Mouse (Mus musculus) megakaryocyte, adult 5-6 weeks (primary cell): ENCODE results near the gene 9330161L09Rik. TPM values are rescaled to one million over a fixed set of nuclear protein-coding genes. Genes with fewer than 3 reads are reported as not detected.

ENCODE experiments used
- total RNA-seq, 2 experiments: library from RNA; stranded (forward) in 1 of 2; stranded (reverse) in 1 of 2; fragments of 153-499, 151-499 nt in 1 of 2; fragments of 221-1000, 200-1000 nt in 1 of 2; gene quantifications; 2 replicates each; pipeline versions ENCODE4 v1.2.3 to v1.2.4; 2015 to 2017

9330161L09Rik gene
- total RNA-seq, 2 experiments from 2014 or later: 0.94 to 1.4 TPM

Other genes starting within 250 kb of the 9330161L09Rik start
- not detected in 2 replicates for gene Prima1, start 165.7 kb downstream of the 9330161L09Rik start, total RNA-seq (2015)
- not detected in 2 replicates for gene Prima1, start 165.7 kb downstream of the 9330161L09Rik start, total RNA-seq (2017)
- not detected in 2 replicates for gene Fam181a, start 96.8 kb downstream of the 9330161L09Rik start, total RNA-seq (2015)
- not detected in 2 replicates for gene Fam181a, start 96.8 kb downstream of the 9330161L09Rik start, total RNA-seq (2017)
- 0.11 and 0.27 TPM in 2 replicates for gene Asb2, start 51.8 kb downstream of the 9330161L09Rik start, total RNA-seq (2015)
- gene Asb2, start 51.8 kb downstream of the 9330161L09Rik start, total RNA-seq (2017): 0.33 TPM in 1 of 2 replicates, not detected in the other
- gene Otub2, start 19.1 kb downstream of the 9330161L09Rik start, total RNA-seq (2015): 1.1 and 1.4 TPM in 2 replicates
- 0.77 and 1.1 TPM in 2 replicates for gene Otub2, start 19.1 kb downstream of the 9330161L09Rik start, total RNA-seq (2017)
- gene Ddx24, start 18.0 kb upstream of the 9330161L09Rik start, total RNA-seq (2015): 53.0 and 58.9 TPM in 2 replicates
- 63.8 and 73.0 TPM in 2 replicates for gene Ddx24, start 18.0 kb upstream of the 9330161L09Rik start, total RNA-seq (2017)
- 46.3 and 55.9 TPM in 2 replicates for gene Ifi27, start 26.4 kb upstream of the 9330161L09Rik start, total RNA-seq (2015)
- gene Ifi27, start 26.4 kb upstream of the 9330161L09Rik start, total RNA-seq (2017): 19.3 and 26.8 TPM in 2 replicates
- gene Ifi27l2a, start 35.9 kb upstream of the 9330161L09Rik start, total RNA-seq (2015): 433 and 468 TPM in 2 replicates
- 365 and 515 TPM in 2 replicates for gene Ifi27l2a, start 35.9 kb upstream of the 9330161L09Rik start, total RNA-seq (2017)
- not detected in 2 replicates for gene Ifi27l2b, start 49.4 kb upstream of the 9330161L09Rik start, total RNA-seq (2015)
- not detected in 2 replicates for gene Ifi27l2b, start 49.4 kb upstream of the 9330161L09Rik start, total RNA-seq (2017)
- gene Ppp4r4, start 124.5 kb upstream of the 9330161L09Rik start, total RNA-seq (2015): not detected in 2 replicates
- not detected in 2 replicates for gene Ppp4r4, start 124.5 kb upstream of the 9330161L09Rik start, total RNA-seq (2017)
- gene Serpina10, start 223.6 kb upstream of the 9330161L09Rik start, total RNA-seq (2015): not detected in 2 replicates
- gene Serpina10, start 223.6 kb upstream of the 9330161L09Rik start, total RNA-seq (2017): 0.08 TPM in 1 of 2 replicates, not detected in the other
- not detected in 2 replicates for gene Serpina6, start 249.4 kb upstream of the 9330161L09Rik start, total RNA-seq (2015)
- not detected in 2 replicates for gene Serpina6, start 249.4 kb upstream of the 9330161L09Rik start, total RNA-seq (2017)